Mouse (Mus musculus) lung, embryonic 16.5 days (tissue): Measurements from ENCODE around the gene Commd8. TPM values are rescaled to one million over a fixed set of nuclear protein-coding genes. Genes with fewer than 3 reads are reported as not detected.

ENCODE experiments used
- ATAC-seq: fragments of 200-750 bp; cut with Nextera tagmentation; 2 replicates; pipeline ENCODE4 v1.8.0; 2017; ENCODE audit warnings: low read depth, mild to moderate bottlenecking, moderate library complexity
- H3K27ac ChIP-seq: fragments of 300-500 bp; sonication (generic); 2 replicates; pipeline ENCODE4 v1.5.1; 2014; ENCODE audit warnings: mild to moderate bottlenecking, control low read depth, low read length
- H3K27me3 ChIP-seq: fragments of 300-500 bp; sonication (generic); 2 replicates; pipeline ENCODE4 v1.6.1; 2014; ENCODE audit warnings: low read depth, low read length, mixed read lengths; ENCODE audit not compliant: control insufficient read depth, insufficient read depth
- H3K36me3 ChIP-seq: fragments of 300-500 bp; sonication (generic); 2 replicates; pipeline ENCODE4 v1.6.1; 2014; ENCODE audit warnings: low read length; ENCODE audit not compliant: control insufficient read depth, insufficient read depth
- H3K4me1 ChIP-seq: fragments of 300-500 bp; sonication (generic); replicated peaks from 2 replicates; pipeline ENCODE4 v1.6.1; 2014; ENCODE audit warnings: low read length, mixed read lengths; ENCODE audit not compliant: control insufficient read depth, insufficient read depth
- H3K4me2 ChIP-seq: fragments of 300-500 bp; sonication (generic); 2 replicates; pipeline ENCODE4 v1.6.1; 2014; ENCODE audit warnings: low read depth, low read length, control low read depth
- H3K4me3 ChIP-seq: fragments of 300-500 bp; sonication (generic); 2 replicates; pipeline ENCODE4 v1.5.1; 2014; ENCODE audit warnings: mild to moderate bottlenecking, low read length, control low read depth
- H3K9ac ChIP-seq: fragments of 300-500 bp; sonication (generic); 2 replicates; pipeline ENCODE4 v1.6.1; 2014; ENCODE audit warnings: low read length, control low read depth
- H3K9me3 ChIP-seq: fragments of 300-500 bp; sonication (generic); 2 replicates; pipeline ENCODE4 v1.6.1; 2016; ENCODE audit warnings: low read length; ENCODE audit not compliant: control insufficient read depth
- WGBS: fragments of 180-500 bp; shearing (Covaris S2); extraction: QIAGEN DNeasy Blood & Tissue Kit; methylation state at CpG from one replicate; pipeline ENCODE4 v1.1.7; 2014; 5-methylcytosine and 5-hydroxymethylcytosine counted together
- polyA plus RNA-seq: library from polyadenylated mRNA; unstranded; fragments of >200 nt; fragmentation: Nextera tagmentation; extraction: Ambion mirVana; gene quantifications from 2 replicates; pipeline ENCODE4 v1.2.1, GENCODE M21; 2015

Gene Commd8
- polyA plus RNA-seq, 1 experiment from 2014 or later, result 132 TPM

DNA sequence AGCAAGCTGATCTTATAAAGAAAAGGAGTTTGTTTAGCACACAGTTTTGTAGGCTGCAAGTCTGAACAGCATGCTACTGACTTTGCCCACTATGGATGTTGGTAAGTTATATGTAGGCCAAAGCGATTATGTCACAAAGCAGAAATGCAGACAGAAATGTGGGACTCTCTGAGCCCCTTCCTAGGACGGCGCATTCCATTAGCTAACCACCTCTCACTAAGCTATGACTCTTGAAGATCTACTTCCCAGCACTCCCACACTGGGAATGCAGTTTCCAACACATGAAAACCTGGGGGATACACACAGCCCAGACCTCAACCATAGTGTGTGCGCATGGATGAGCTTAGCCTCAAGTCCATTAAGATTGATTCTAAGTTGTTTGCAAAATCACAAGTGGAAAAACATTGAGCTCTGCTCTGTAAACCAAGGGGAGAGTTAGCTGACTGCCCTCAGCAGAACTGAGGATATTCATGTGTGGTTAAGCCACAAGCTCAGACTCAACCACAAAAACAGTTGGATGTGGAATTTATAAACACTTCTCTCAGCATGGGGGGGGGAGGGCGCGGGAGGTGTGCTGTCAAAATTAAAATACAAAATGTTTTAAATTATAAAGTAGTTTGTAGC lies 45.5 kb downstream of the Commd8 start:
- no peak overlapping the region for H3K27ac ChIP-seq
- WGBS, result 76% methylated on average over 6 of the region's 6 CpGs

More for the DNA sequence above, 45.5 kb downstream of the Commd8 start:
- H3K4me3 ChIP-seq, result no peak overlapping the region
- no peak overlapping the region for H3K4me2 ChIP-seq
- no peaks in the 10 kb centered on the region for H3K9me3 ChIP-seq
- no peaks in the 10 kb centered on the region for H3K4me1 ChIP-seq
- H3K9ac ChIP-seq, result no peak overlapping the region
- no peak for ATAC-seq
- H3K36me3 ChIP-seq, result no peaks in the 10 kb centered on the region
- no peaks in the 10 kb centered on the region for H3K27me3 ChIP-seq
